ENCODE assay signal across 6 mouse cellular contexts in genomic region chr19:3533266-3533966, GRCm38 (mm10). TPM values are rescaled to one million over a fixed set of nuclear protein-coding genes. Genes with fewer than 3 reads are reported as not detected.
DNase-seq lines count a peak whose midpoint lies in the region; TF ChIP-seq lines count a peak whose summit lies in the region.
"Not testable (repeated sequence)": the region's sequence is repeated elsewhere in the genome, so short reads cannot be mapped to it uniquely, and the experiment has no call there.

No protein-coding gene starts in this region.

- peak; percentile 55 for DNase-seq in WW6 (ENCODE audit: low read depth, low spot score)
- peak; percentile 89 for DNase-seq in heart, adult 11 months
- DNase-seq in heart, postnatal 4 days, result peak; percentile 14
- DNase-seq in lung, adult 18-20 months, result peak; percentile 12 to 38
- peak; percentile 11 to 22 for DNase-seq in urinary bladder, adult 18-20 months (ENCODE audit: low spot score in 2 of 2)

- H3K27me3 ChIP-seq in ES-Bruce4 (ENCODE audit: control insufficient read depth, insufficient read depth, low read length, poor library complexity, severe bottlenecking), result not testable (repeated sequence)

- H3K4me1 ChIP-seq in ES-Bruce4 (ENCODE audit: control insufficient read depth, insufficient read depth, low read length), result not testable (repeated sequence)

- H3K9me3 ChIP-seq in ES-Bruce4 (replicated peaks; ENCODE audit: control insufficient read depth, insufficient read depth, low read length, poor library complexity, severe bottlenecking), result not testable (repeated sequence)

- H3K9ac ChIP-seq in ES-Bruce4 (ENCODE audit: low read depth, poor library complexity, severe bottlenecking), result peak overlapping the region; percentile 66

- H3K27ac ChIP-seq in ES-Bruce4 (ENCODE audit: insufficient read depth, low read length), result peak overlapping the region; percentile 95

- TF ChIP-seq EP300 in ES-Bruce4 (IDR thresholded peaks at IDR 0.05; ENCODE audit: insufficient read depth, low read depth, low read length), result peak; percentile 74; the same call in 1 of the 2 replicates

- H3K36me3 ChIP-seq in ES-Bruce4 (ENCODE audit: control insufficient read depth, insufficient read depth, low read length, poor library complexity, severe bottlenecking), result not testable (repeated sequence)

- H3K4me3 ChIP-seq in ES-Bruce4 (ENCODE audit: low read depth, low read length), result peak overlapping the region; percentile 68

- peak; percentile 10 for TF ChIP-seq CTCF in ES-Bruce4 (IDR thresholded peaks at IDR 0.05; ENCODE audit: low read depth, low read length)

- peak; percentile 21 for TF ChIP-seq POLR2A in ES-Bruce4 (IDR thresholded peaks at IDR 0.05; ENCODE audit: insufficient read depth, low read length)

RNA-seq across cellular contexts. Expression of gene Ppp6r3, which starts 42.1 kb away (rescaled TPM):
- 153 and 171 TPM in 2 replicates for polyA plus RNA-seq in ES-Bruce4 (2011; ENCODE audit: insufficient read depth, insufficient read length, low read depth, missing spikeins)
- 100 to 1,000 TPM; 108 TPM for total RNA-seq in heart, postnatal 4 days (2021)

Comparison
In these comparisons a context has a peak if more than half of its experiments do, and no peak if none do; other contexts are left out.
1. Peak in every context shown above with its lines: DNase-seq, H3K4me3 ChIP-seq and H3K27ac ChIP-seq.
2. DNase-seq: peak in every context shown above with its lines; median percentile 89 in heart, adult 11 months; 55 in WW6; 25 in lung, adult 18-20 months; 16 in urinary bladder, adult 18-20 months; 14 in heart, postnatal 4 days.